Mouse (Mus musculus) heart, adult 9 months (tissue): ENCODE results near the gene Ccl12.
A peak's percentile ranks its signal among the peaks of the same experiment; 100 is the strongest.

Experiments
- DNase-seq, 2 experiments: peaks; one replicate each; pipeline ENCODE4 v3.0.0; 2022; ENCODE audit warnings: low spot score in 2 of 2

Ccl12 gene

DNA sequence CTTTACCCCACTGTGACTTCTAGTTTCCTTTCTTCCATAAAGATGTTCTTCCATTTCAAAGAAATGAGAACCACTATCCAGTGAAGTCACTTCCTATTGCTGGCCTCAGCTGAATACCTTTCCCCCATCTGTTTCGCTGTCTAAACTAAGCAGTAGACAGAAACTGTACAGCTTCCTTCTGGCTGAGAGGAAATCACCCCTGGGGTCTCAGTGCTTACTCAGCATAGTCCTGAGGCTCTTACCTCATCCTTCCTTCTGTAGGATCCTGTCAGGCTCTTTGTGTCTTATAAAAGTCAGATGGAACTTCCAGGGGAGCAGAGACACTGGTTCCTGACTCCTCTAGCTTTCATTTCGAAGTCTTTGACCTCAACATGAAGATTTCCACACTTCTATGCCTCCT, at the start of gene Ccl12:
Gene Ccl12 (plus strand): TSS at position 317 of the 400 bp plus-strand sequence.
- peak in 1 of 2 experiments; percentile 42 for DNase-seq

DNA sequence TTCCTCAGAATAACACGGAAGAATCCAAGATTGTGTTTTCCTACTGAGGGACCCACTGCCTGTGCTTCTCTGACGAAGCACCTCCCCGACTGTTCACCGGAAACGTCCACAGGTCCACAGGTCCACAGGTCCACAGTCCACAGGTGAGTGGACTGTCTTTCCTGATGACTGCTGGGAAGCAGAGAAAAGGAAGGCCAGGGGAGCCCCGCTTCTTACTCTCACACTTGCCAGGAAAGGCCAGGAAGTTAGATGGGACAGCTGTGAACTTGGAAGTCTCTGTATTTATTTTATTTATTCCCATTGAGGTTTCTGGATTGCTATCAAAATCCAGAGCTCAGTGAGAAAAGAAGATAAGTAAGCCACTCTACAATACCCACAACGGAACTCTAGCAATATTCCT, 47.8 kb upstream of the Ccl12 start:
- DNase-seq: peak in 1 of 2 experiments; percentile 33

DNA sequence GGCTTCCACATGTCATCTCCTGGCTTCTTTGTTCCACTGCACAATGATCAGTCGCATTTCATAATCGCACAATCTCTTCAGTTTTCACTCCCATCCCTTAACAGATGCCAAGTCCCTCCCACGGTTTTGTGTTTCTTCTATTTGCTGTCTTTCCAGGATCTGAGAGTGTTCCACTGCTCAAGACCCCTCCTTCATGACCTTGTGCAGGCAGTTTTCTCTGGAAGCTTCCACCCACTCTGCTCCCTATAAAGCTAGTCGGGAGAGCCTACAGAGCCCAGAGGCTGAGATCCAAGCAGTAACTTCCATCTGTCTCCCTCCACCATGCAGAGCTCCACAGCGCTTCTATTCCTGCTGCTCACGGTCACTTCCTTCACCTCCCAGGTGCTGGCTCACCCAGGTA, 44.0 kb upstream of the Ccl12 start, which contains the start of gene Ccl11:
Gene Ccl11 (plus strand): TSS at position 178 of the 400 bp plus-strand sequence.
- DNase-seq: no peak

DNA sequence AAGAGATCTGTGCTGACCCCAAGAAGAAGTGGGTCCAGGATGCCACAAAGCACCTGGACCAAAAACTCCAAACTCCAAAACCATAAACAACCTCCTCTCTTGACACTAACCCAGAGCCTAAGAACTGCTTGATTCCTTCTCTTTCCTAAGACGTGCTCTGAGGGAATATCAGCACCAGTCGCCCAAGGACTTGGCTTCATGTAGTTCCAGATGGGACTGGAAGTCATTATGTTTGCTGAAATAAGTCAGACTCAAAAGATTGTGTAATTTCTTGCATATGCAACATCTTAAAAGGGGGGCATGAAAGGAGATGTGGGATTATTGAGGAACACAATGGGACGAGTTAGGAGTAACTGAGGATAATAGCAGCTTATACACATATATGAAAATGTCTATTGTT, 39.4 kb upstream of the Ccl12 start:
- DNase-seq: peak; percentile 58 to 63

DNA sequence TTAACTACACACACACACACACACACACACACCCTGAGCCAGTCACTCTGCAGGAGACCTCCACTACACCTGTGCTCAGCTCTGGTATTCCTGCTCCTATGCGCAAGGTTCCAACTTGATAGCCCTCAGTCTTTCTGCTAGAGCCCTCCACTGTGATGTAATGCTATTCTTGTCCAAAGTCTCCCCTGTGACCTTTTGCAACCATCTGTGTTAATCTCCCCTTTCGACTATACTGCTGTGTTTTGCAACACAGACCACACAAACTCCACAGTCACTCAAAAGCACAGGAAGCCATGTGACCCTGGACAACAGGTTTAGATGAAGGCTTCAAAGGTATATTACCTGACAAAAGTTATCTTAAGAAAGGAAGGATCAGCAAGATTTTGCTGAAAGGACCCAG, 38.2 kb upstream of the Ccl12 start:
- DNase-seq: no peak

DNA sequence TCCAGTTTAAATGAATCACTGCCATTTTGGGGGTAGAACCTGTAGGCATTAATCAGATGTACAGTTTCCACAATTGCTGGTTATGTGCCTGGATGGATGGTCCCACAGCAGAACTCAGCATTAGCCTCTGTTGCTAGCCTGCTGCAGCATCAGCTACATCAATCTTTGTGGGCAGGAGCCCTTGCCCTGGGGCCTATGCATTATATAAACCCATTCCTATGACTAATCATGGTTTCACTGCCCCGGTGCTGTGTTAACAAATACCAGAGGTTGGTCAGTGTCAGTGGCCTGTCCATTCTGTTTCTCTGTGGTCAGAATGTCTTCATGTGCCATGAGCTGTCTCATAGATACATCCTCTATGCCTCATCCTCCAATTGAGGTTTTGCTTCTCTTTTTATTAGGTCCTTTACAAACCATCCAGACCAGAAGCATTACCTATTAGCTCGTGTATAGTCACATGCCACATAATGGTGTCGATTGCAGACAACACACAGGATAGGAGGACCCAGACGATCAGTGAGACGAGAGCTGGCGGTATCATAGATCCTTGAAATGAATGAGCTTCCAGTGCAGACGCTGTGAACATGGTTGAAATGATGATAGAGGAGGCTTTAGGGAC, 34.6 kb upstream of the Ccl12 start:
- no peak for DNase-seq

DNA sequence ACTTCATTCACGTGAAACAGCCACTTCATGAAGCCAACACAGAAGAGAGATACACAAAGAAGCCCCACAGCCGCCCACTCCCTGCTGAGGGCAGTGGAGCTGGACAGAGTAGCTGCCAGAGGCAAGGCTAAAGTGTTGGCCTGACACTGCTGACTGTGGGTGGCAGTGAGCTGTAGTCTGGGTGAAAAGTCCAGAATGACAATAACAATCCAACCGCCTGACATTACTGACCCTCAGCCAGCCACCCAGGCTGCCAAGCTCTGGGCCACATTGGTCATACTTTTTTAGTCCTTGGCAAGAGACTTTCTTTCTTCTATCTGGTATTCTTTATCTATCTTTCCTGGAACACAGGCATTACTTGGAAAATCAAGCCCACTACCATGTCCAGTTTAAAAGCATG, 30.6 kb upstream of the Ccl12 start:
- no peak for DNase-seq

DNA sequence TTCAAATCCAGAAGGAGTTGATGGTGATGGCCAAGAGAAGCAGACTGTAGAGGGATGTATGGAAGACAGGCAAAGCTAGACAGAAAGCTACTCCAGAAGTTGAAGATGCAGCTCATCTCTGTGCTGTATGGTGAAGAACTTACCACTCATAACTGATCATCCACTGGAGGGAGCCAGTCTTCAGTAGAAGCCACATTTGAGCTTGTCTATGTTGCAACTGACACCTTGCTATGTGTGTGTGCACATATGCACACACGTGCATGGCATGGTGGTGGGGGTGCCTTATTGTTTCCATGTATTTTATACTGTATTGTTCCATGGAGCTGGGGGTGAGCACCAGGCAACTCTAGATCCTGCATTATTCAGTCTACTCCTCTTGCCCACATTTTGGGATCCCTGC, 29.3 kb upstream of the Ccl12 start:
- DNase-seq: no peak

DNA sequence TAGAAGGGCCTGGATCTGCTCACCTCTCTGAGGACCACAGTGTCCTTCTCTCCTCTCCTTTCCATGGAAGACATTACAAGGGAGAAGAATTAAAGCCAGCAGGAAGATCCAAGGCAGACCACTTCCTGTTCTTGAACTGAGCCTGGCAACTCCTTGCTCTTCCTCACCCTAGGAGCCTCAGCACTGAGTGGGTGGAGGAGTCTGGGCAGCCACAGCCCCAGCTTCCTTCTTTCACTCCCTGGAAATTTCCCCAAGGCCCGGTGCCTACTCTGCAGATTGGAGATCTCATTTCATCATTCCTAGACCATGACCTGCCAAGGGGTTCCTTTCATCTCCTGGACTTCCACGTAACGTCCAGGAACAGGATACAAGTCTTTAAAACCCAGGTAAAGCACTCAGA, 28.7 kb upstream of the Ccl12 start:
- DNase-seq: peak in 1 of 2 experiments; percentile 20

DNA sequence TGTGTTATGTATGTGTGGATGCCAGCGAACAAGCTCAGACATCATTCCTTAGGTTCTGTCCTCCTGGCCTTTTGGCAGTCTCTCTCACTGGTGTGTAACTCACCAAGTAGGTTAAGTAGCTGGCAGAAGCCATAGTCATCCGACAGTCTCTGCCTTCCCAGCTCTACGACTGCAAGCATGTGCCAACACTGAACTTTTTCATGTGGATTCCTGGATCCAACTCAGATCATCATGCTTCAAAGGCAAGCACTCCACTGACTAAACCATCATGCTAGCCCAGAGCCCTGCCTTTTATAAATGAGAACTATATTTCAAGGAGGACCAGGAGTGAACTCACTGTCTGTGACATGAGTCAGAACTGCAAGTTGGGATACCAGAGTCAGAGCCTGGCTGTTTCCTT, 28.0 kb upstream of the Ccl12 start:
- no peak for DNase-seq

DNA sequence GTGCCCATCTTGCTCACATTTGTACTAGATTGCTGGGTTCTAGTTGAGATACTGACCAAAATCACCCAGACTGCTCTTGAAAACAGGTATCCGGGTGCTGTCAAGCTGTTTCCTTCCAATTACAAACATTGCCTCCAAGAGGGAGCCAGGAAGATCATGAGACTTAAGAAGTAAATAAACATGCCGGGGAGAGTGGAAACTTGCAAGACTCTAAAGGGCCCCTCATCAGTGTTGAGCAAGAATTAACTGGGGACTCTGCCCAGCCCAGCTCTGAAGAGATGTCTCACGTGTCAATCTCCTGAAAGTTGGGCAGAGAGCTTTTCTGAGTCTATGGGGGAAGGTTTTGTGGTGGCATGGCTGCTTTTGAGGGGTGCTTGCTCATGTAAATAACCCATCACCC, 24.6 kb upstream of the Ccl12 start:
- DNase-seq: no peak

DNA sequence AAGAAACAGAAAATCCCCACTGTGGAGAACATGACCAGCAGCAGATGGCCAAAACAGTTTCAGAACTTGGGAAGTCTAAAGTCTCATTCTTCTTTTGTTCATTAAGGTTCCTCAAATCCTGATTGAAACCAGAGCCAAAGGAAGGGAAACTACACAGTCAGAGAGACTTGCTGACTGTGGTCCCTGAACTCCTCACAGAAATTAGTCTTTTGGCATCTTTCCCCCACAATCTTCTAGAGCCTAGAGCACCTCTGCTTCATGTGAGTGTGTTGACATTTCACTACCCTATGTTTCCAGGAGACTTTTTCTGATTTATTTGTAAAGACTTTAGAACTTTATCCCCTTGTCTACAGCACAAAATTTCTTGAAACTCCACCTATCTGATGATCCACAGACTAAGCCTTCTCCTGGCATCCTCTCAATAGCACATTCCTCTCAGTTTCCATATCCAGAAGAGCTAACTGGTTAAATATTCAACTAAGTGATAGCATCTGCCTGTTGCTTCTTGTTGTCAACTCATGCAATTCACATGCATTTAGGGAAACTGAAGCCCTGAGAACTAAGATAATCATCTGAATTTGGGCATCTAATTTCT, 23.4 kb upstream of the Ccl12 start:
- no peak for DNase-seq

DNA sequence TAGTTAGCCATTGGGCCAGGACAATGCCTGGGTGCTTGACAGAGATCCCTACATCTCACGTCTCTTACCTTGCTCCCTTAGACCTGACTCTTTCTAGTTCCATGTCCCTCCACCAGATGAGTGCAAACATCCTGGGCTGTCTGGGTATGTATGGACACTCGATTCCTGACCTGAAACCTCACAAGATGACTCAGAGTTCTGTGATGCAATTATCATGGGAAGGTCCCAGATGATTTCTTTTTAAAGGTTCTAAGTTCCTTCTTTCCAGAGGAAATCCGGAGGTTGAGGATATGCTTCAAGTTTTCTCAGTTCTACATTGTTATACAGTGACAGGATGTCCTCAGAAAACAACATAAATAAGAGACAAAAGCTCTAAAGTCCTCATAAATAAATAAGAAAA, 20.8 kb upstream of the Ccl12 start:
- peak; percentile 38 to 46 for DNase-seq

DNA sequence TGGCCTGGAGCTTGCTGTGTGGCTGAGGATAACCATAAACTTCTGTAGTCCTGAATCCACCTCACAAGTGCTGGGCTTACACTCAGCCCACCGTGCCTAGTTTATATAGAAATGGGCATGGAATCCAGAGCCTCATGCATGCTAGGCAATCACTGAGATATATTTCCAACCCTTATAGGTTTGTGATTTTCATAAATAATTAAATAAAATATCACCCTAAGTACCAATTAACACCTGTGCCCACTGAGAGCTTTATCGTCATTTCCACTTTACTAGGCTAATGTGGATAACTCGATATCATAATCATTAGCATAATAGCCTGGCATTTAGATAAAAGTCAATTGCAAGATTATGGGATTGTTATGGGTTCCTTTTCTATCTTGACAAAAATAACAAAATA, 17.3 kb upstream of the Ccl12 start:
- no peak for DNase-seq

DNA sequence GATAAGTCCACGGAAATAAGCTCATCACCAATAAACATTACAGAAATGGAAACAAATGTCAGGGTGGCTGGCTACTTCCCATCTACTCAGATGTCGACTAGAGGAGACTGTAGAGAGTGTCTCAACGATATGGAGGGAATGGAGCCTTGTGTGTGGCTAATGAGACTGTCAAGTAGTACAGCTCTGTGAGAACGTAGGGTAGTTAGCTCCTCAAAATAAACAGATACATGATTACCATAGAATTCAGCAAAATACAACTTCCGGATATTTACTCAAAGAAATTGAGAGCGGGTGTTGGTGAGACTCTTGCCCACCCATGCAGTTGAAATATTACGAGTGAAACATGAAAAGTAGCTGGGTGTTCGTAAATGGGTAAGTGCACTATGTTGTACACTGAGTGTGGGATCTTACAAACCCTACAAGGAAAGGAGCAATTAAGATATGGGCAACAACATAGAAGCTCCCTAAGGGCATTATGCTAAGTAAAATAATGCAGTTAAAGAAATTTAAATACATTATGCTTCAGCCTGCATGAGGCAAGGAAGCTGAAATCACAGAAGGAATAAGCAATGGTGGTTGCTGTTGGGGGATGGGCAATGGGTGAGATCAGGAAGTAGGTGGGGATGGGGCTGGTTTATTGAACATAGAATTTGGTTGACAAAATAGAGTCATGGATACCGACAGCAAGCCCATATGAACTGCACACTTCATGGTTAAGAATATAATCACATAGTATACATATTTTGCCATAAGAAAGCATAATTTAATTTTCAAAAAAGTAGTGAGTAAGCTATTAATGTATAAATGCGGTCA, 1.9 kb upstream of the Ccl12 start:
- no peak for DNase-seq

DNA sequence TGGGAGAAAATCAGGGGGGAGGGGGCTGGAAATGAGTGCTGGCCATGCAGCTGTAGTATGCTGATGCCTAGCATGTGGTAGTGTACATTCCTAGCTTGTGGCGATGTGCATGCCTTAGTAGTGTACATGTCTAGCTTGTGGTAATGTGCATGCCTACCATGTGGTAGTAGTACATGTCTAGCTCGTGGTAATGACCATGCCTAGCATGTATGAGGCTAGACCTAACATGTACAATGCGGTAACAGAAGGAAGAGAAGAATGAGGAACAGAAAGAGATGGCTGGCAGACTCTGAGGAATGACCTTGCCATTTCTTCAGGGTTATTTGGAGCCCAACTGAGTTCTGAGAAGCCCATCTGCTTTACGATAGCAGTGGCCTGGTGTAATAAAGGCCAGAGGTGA, 558 bp upstream of the Ccl12 start:
- DNase-seq: no peak

DNA sequence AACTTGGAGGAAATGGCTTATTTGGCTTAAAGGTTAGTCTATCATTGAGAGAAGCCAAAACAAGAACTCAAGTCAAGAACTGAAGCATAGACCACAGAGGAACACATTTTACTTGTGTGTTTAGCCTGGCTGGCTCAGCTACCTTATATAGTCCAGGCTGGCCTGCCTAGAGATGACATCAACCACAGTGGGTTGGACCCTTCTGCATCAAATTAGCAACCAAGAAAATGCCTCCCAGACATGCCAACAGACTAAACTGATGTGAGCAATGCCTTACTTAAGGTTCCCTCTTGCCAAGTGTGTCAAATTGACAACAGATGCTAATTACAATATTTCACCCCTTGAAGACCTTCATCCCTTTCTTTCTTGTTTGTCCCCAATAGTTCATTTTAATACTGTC, 8.0 kb downstream of the Ccl12 start:
- DNase-seq: no peak

DNA sequence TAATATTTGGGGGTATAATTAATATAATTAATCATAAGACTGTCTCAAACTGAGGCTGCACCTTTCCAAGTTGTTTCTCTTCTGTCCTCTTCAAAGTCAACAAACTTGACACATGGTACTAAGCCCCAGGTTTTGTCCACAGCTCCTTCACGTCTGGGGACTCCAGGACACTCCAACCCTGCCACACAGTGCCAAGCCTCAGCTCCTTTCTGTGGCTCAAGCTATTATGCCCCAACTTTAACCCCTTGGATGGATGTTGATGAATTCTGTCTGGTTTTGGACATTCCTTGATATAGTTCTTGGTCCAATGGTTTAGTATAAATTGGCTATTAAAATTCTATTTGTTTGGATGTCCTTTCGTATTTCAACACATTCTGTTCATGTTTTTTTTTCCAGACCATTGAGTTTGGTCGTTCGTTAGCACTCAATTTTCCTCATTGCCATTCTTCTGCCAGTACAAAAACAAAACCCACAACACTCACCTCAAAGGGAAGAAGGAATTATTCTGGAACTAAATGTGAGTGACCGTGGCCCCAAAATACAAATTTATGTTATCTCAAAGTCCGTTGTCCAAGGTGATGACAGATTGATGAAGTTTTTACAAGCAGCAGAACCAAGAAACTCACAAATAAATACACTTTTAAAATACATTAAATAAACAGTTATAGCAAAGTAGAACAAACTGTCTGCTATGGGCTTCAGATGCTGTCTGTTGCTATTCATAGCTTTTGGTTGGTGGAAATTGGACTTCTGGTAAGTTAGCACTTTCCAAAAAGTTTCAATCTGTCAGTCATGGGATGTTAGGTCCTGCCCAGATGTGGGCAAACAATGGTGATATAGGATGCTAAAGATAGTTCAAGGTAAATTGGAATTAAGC, 9.0 kb downstream of the Ccl12 start:
- no peak for DNase-seq

DNA sequence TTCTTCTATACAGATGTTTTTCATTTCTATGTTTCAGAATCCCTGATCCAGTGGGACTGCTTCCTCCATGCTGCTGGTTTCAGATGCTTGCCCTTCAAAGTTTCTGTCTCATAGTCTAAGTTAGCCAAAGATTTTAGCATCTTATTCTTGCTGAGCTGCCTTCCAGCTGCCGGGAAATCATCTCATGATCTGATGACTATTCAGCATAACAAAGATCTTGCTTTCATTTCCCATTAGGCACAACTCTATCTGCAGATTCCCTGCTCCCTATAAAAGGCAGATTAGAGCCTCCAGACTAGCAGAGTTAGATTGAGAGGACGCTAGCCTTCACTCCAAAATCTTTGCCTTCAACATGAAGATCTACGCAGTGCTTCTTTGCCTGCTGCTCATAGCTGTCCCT, 13.2 kb downstream of the Ccl12 start, which contains the start of gene Ccl8:
Gene Ccl8 (plus strand): TSS at position 301 of the 400 bp plus-strand sequence.
- no peak for DNase-seq

DNA sequence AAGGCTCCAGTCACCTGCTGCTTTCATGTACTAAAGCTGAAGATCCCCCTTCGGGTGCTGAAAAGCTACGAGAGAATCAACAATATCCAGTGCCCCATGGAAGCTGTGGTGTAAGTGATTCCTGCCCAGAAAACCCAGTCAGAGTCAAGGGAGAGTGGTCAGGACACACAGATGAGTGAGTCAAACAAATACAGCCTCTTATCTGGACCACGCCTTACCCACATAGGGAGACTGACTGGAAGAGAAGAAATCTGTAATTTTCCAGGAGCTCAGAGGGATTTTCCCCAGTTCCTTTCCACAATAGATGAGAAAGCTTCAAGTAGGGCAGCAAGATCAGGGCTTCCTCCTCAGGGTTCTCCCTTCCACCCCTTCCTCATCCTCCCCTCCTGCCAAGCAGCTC, 14.4 kb downstream of the Ccl12 start:
- no peak for DNase-seq

DNA sequence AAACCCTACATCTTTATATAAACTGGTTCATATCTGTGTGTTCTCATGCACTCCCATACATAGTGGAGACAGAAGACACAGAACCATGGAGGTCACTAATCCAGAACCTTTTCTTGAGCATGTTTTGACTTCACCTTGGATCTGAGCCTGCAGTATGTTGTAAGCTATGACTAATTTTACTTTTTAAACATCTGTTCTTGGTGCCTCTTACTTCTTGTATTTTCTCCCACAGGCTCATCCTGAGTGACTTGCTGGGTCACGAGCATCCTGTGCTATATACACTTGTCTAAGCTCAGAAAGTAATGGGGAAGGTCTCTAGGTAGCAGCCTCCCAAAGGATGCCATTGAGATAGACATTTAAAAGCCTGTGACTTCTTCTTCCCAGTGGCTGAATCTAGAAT, 31.3 kb downstream of the Ccl12 start:
- DNase-seq: peak; percentile 41 to 54

DNA sequence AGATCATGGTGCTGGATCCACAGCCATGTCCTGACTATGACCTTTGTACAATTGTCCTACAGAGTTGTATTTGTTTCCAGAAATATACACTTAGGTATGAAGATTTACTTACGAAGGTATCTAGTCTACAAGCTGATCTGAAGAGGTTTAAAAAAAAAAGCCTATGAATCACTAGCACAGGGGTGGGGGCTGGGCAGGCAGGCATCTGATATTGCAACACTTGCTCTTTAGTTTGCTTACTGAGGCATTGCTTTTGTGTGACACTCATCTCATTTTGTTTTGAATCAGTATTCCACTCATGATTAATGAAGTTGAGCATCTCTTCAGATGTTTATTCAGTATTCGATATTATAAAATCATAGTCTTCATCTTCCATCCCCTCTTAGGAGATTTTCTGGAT, 34.6 kb downstream of the Ccl12 start:
- DNase-seq: no peak
